ENCODE assay signal across 21 mouse cellular contexts in the genomic region with DNA sequence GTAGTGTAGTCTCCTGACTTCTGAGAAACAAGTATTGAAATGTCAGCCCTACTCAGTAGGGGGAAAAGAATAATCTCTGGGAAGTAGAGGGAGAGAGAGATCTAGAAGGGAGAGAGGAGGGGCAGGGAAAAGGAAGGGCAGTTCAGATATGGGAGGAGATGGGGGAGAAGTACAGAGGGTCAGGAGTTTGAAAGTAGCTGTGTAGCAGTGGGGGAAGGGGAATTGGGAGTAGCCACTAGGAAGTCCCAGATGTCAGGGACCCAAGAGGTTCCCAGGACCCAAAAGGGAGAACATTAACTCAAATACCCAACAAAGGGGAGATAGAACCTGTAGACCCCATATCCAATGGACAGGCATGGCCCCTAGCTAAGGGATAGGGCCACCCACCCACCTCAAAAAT. TPM values are rescaled to one million over a fixed set of nuclear protein-coding genes. Genes with fewer than 3 reads are reported as not detected.
"Had no signal": no experiment of that assay in that cellular context is flagged by ENCODE, and none has a peak within 500 bp of the region (broad histone marks: within the 10 kb centered on the region; RNA-seq: fewer than 3 reads in every experiment).

Gene Tdo2, minus strand, starts transcription at position 101 of the 400 bp plus-strand sequence.

- DNase-seq: lung, adult 2 months; lung, postnatal 4 days; midbrain, embryonic 14.5 days; retina, postnatal 1 day; right cerebral cortex, adult 18-20 months; right cerebral cortex, postnatal 25 days; right cerebral cortex, postnatal 4 days; spleen, adult 18-20 months; thymus, adult 18-20 months; thymus, postnatal 14 days; thymus, postnatal 36 days had no signal

- H3K9me3 ChIP-seq: midbrain, embryonic 10.5 days; midbrain, embryonic 12.5 days; neural tube, embryonic 13.5 days; neural tube, embryonic 15.5 days had no signal

- H3K4me1 ChIP-seq: midbrain, embryonic 10.5 days; midbrain, embryonic 12.5 days; neural tube, embryonic 13.5 days; neural tube, embryonic 15.5 days had no signal

- ATAC-seq: midbrain, embryonic 16.5 days had no signal

- H3K27ac ChIP-seq: midbrain, embryonic 10.5 days; midbrain, embryonic 12.5 days; neural tube, embryonic 13.5 days; neural tube, embryonic 15.5 days had no signal

- H3K9ac ChIP-seq: midbrain, embryonic 12.5 days; neural tube, embryonic 13.5 days; neural tube, embryonic 15.5 days had no signal

- H3K36me3 ChIP-seq: midbrain, embryonic 10.5 days; midbrain, embryonic 12.5 days; neural tube, embryonic 13.5 days; neural tube, embryonic 15.5 days had no signal

- H3K4me3 ChIP-seq: midbrain, embryonic 10.5 days; midbrain, embryonic 12.5 days; myocyte; neural tube, embryonic 13.5 days; neural tube, embryonic 15.5 days had no signal

- H3K4me2 ChIP-seq: midbrain, embryonic 12.5 days; neural tube, embryonic 13.5 days; neural tube, embryonic 15.5 days had no signal

- H3K27me3 ChIP-seq: midbrain, embryonic 12.5 days; neural tube, embryonic 13.5 days; neural tube, embryonic 15.5 days had no signal

RNA-seq across cellular contexts. Expression of gene Tdo2, which starts in this region (rescaled TPM):
- total RNA-seq: megakaryocyte, adult 5-6 weeks; megakaryocyte-erythroid progenitor cell, adult 5-6 weeks had no signal
- polyA plus RNA-seq: midbrain, embryonic 10.5 days; midbrain, embryonic 12.5 days; midbrain, embryonic 16.5 days; myocyte; neural tube, embryonic 11.5 days; small intestine, adult 2 months had no signal
